Comparison of ENCODE assay signal across 18 mouse cellular contexts in the genomic region with DNA sequence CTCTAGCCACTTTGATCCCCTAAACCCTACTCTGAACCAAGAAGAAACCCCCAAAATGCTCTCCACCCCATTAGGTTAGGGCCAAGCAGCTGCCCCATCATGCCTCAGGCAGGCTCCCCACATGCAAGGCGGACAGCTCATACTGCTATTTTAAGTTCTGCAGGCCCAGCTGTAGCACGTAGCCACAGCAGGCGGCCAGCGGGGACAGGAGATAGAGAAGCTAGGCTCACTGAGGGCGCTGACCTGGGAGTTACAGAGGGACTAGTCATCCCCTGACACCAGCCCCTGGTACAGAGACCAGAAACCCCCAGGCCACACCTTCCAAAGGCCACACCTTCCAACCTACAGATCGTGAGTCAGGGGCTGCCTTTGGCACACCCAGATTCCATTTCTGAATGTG.
DNase-seq lines count a peak whose midpoint lies in the region; TF ChIP-seq lines count a peak whose summit lies in the region.
"Had no signal": no experiment of that assay in that cellular context is flagged by ENCODE, and none has a peak within 500 bp of the region (broad histone marks: within the 10 kb centered on the region; RNA-seq: fewer than 3 reads in every experiment).

No protein-coding gene starts in this region.

- no peak for TF ChIP-seq CTCF in E14TG2a.4 (conservative IDR thresholded peaks at IDR 0.05; ENCODE audit: low read length)

- H3K27me3 ChIP-seq in E14TG2a.4 (ENCODE audit: insufficient read depth, low read length): no peaks in the 10 kb centered on the region
- H3K27me3 ChIP-seq: embryonic facial prominence, embryonic 15.5 days; intestine, embryonic 15.5 days; midbrain, embryonic 15.5 days; stomach, embryonic 15.5 days had no signal

- peaks cover 59% of the 10 kb centered on the region for H3K4me1 ChIP-seq in E14TG2a.4 (replicated peaks; ENCODE audit: low read depth, low read length)

- peak overlapping the region; percentile 43 for H3K4me3 ChIP-seq in E14TG2a.4 (replicated peaks; ENCODE audit: low read length)
- H3K4me3 ChIP-seq: embryonic facial prominence, embryonic 15.5 days; intestine, embryonic 15.5 days; midbrain, embryonic 15.5 days; stomach, embryonic 15.5 days had no signal

- H3K9me3 ChIP-seq in E14TG2a.4 (ENCODE audit: low read length): no peaks in the 10 kb centered on the region
- H3K9me3 ChIP-seq: embryonic facial prominence, embryonic 15.5 days; intestine, embryonic 15.5 days; midbrain, embryonic 15.5 days; stomach, embryonic 15.5 days had no signal

- no peaks in the 10 kb centered on the region for H3K36me3 ChIP-seq in E14TG2a.4 (ENCODE audit: insufficient read depth, low read length)
- H3K36me3 ChIP-seq: embryonic facial prominence, embryonic 15.5 days; G1E; intestine, embryonic 15.5 days; midbrain, embryonic 15.5 days; stomach, embryonic 15.5 days had no signal

- peak; percentile 52 for DNase-seq in gastrocnemius, adult 18-20 months (ENCODE audit: low spot score)
- DNase-seq in gastrocnemius, postnatal 4 days (ENCODE audit: low spot score in 2 of 2): no peak
- DNase-seq in heart, adult 9 months (ENCODE audit: low spot score in 2 of 2): peak; percentile 53 to 67
- peak; percentile 55 to 63 for DNase-seq in heart, postnatal 14 days
- DNase-seq in kidney, adult 9 months: no peak
- no peak for DNase-seq in cerebellum, adult 8-10 months
- DNase-seq in adrenal gland, postnatal 14 days: no peak
- DNase-seq: adrenal gland, postnatal 10 days; kidney, postnatal 25 days; lung, embryonic 14.5 days; right cerebral cortex, postnatal 4 days; thymus, postnatal 4 days had no signal

- intact Hi-C loops in heart, postnatal 14 days (cut with DNase I): no loop called here

Comparison
In these comparisons a context has a peak if more than half of its experiments do, and no peak if none do; other contexts are left out.
1. DNase-seq: peak in gastrocnemius, adult 18-20 months (single experiment), heart, adult 9 months (2 of 2) and heart, postnatal 14 days (2 of 2); none in gastrocnemius, postnatal 4 days (0 of 2), kidney, adult 9 months (single experiment), cerebellum, adult 8-10 months (single experiment) and adrenal gland, postnatal 14 days (single experiment).